ENCODE assay signal across 8 mouse cellular contexts in the genomic region with DNA sequence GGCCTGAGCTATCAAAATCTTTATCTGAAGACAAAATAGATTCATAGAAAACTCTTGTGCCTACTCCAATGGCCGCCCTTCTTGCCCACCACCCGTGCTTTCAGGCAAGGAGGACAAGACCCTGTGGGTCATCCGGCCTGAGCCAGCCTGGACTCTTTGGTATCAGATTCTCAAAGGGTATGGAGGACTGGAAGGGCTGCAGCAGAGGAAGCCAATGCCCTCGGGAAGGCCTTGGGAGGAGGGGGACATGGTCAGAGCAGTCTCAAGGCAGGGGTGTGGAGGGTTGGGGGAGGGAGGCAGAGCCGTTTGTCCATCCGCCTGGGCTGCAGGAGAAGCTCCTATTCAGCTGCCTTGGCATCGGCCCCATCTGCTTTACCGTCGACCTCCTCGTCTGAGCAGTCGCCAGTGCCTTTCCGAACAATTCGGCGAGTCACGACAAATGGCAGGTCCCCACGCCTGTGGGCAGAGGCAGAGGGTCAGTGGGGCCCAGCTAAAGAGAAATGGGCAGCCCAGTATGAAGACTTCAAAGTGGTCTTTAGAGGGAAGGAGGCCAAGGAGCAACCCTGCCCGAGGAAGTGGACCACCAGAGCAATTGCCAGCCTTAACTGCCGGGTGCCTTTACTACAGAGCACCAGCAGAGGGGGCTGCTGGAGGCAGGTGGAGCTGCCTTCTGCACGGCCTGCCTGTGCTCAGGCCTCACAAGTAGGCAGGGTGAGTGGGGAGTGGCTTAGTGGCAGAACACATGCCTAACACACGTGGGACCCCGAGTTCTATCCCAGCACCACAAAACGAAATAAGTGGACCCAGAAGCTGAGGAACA. TPM values are rescaled to one million over a fixed set of nuclear protein-coding genes. Genes with fewer than 3 reads are reported as not detected.
DNase-seq lines count a peak whose midpoint lies in the region; ATAC-seq and TF ChIP-seq lines count a peak whose summit lies in the region.
"Had no signal": no experiment of that assay in that cellular context is flagged by ENCODE, and none has a peak within 500 bp of the region (broad histone marks: within the 10 kb centered on the region; RNA-seq: fewer than 3 reads in every experiment).

No protein-coding gene starts in this region.

- H3K4me1 ChIP-seq in G1E (ENCODE audit: insufficient read depth, low read depth, low read length) = peaks cover 3% of the 10 kb centered on the region; the same call in 1 of the 2 replicates
- H3K4me1 ChIP-seq in bone marrow macrophage, adult 2 months (ENCODE audit: control insufficient read depth, insufficient read depth, low read length) = peaks cover 18% of the 10 kb centered on the region
- no peaks in the 10 kb centered on the region for H3K4me1 ChIP-seq in intestine, postnatal 0 days (replicated peaks; ENCODE audit: control insufficient read depth, insufficient read depth, low read length)

- no peak for ATAC-seq in G1E (ENCODE audit: extremely low read depth, insufficient number of reproducible peaks, low FRiP score, poor library complexity, severe bottlenecking)
- peak; percentile 42; the same call in 1 of the 2 replicates for ATAC-seq in intestine, postnatal 0 days
- ATAC-seq in megakaryocyte progenitor cell, adult 5-6 weeks (replicated peaks; ENCODE audit: poor library complexity) = peak; percentile 96

- H3K4me2 ChIP-seq in intestine, postnatal 0 days (replicated peaks; ENCODE audit: low read depth) = no peak overlapping the region

- TF ChIP-seq POLR2A in bone marrow macrophage, adult 2 months (IDR thresholded peaks at IDR 0.05; ENCODE audit: borderline replicate concordance, low read depth, low read length) = no peak

- H3K9me3 ChIP-seq in G1E (replicated peaks) = no peaks in the 10 kb centered on the region
- H3K9me3 ChIP-seq in intestine, postnatal 0 days (ENCODE audit: control insufficient read depth) = no peaks in the 10 kb centered on the region
- H3K9me3 ChIP-seq: megakaryocyte, embryonic 14.5 days had no signal

- H3K27me3 ChIP-seq in G1E (ENCODE audit: insufficient read depth, low read length) = no peaks in the 10 kb centered on the region
- no peaks in the 10 kb centered on the region for H3K27me3 ChIP-seq in intestine, postnatal 0 days (replicated peaks; ENCODE audit: control insufficient read depth, insufficient read depth, low read length)
- H3K27me3 ChIP-seq: megakaryocyte, embryonic 14.5 days had no signal

- H3K4me3 ChIP-seq in G1E (ENCODE audit: low read depth, low read length) = no peak overlapping the region
- no peak overlapping the region for H3K4me3 ChIP-seq in bone marrow macrophage, adult 2 months (ENCODE audit: insufficient read depth, low read length)
- H3K4me3 ChIP-seq in intestine, postnatal 0 days (ENCODE audit: low read depth, low read length) = no peak overlapping the region
- H3K4me3 ChIP-seq: megakaryocyte, embryonic 14.5 days had no signal

- H3K27ac ChIP-seq in bone marrow macrophage, adult 2 months (ENCODE audit: insufficient read depth, low read depth, low read length) = no peak overlapping the region
- H3K27ac ChIP-seq in intestine, postnatal 0 days (ENCODE audit: low read depth, low read length) = no peak overlapping the region

- H3K36me3 ChIP-seq in G1E (replicated peaks) = peaks cover 75% of the 10 kb centered on the region
- peaks cover 68% of the 10 kb centered on the region for H3K36me3 ChIP-seq in intestine, postnatal 0 days (ENCODE audit: control insufficient read depth, insufficient read depth)

- DNase-seq in layer of hippocampus, postnatal 10 days (ENCODE audit: low spot score in 2 of 2) = peak; percentile 53 to 62
- no peak for DNase-seq in layer of hippocampus, adult 9-11 months
- DNase-seq in G1E (ENCODE audit: low spot score) = peak; percentile 47
- DNase-seq in urinary bladder, postnatal 10 days (ENCODE audit: low spot score) = no peak

- TF ChIP-seq CTCF in G1E (IDR thresholded peaks at IDR 0.05; ENCODE audit: low read depth, low read length) = peak; percentile 65
- 0 out of 2 replicates have a peak, but pooled peaks have one; percentile 6 for TF ChIP-seq CTCF in bone marrow macrophage, adult 2 months (IDR thresholded peaks at IDR 0.05; ENCODE audit: low read depth, low read length)
- peak; percentile 81 for TF ChIP-seq CTCF in intestine, postnatal 0 days (IDR thresholded peaks at IDR 0.05; ENCODE audit: low read depth)

- no peak overlapping the region for H3K9ac ChIP-seq in intestine, postnatal 0 days (ENCODE audit: low read depth, low read length)

- WGBS in intestine, postnatal 0 days = 79% methylated on average over 22 of the region's 22 CpGs

RNA-seq across cellular contexts. Expression of a gene that starts 5.0 kb away (rescaled TPM):
- 1 to 10 TPM; 1.4 to 1.8 TPM for total RNA-seq in layer of hippocampus, postnatal 10 days (2021)
- total RNA-seq in G1E (2014; fragmentation: Nextera tagmentation) (13.3 TPM in 1 of 2 replicates, not detected in the other), G1E (2017) (0.55 TPM in 1 of 2 replicates, not detected in the other)
- not detected in 2 replicates for polyA plus RNA-seq in G1E (2012)
- not detected in 2 replicates for polyA plus RNA-seq in bone marrow macrophage, adult 2 months (2012; ENCODE audit: insufficient read depth, insufficient read length, missing spikeins)
- not detected in 2 replicates for polyA plus RNA-seq in intestine, postnatal 0 days (2015; fragmentation: Nextera tagmentation; extraction: Ambion mirVana)
- total RNA-seq in megakaryocyte progenitor cell, adult 5-6 weeks (2015) = 0.05 and 1.8 TPM in 2 replicates
- total RNA-seq in megakaryocyte progenitor cell, adult 5-6 weeks (2017) = 0.14 and 0.50 TPM in 2 replicates

RNA-seq across cellular contexts. Expression of a gene that starts 32.9 kb away (rescaled TPM):
- not detected for total RNA-seq in layer of hippocampus, postnatal 10 days (2021)
- total RNA-seq in G1E (2014; fragmentation: Nextera tagmentation) (not detected in 2 replicates), G1E (2017) (not detected in 2 replicates)
- not detected in 2 replicates for polyA plus RNA-seq in G1E (2012)
- 0.72 and 1.0 TPM in 2 replicates for polyA plus RNA-seq in bone marrow macrophage, adult 2 months (2012; ENCODE audit: insufficient read depth, insufficient read length, missing spikeins)
- 3.2 and 4.1 TPM in 2 replicates for polyA plus RNA-seq in intestine, postnatal 0 days (2015; fragmentation: Nextera tagmentation; extraction: Ambion mirVana)
- not detected in 2 replicates for total RNA-seq in megakaryocyte progenitor cell, adult 5-6 weeks (2015)
- not detected in 2 replicates for total RNA-seq in megakaryocyte progenitor cell, adult 5-6 weeks (2017)

Comparison
In these comparisons a context has a peak if more than half of its experiments do, and no peak if none do; other contexts are left out.
1. DNase-seq: peak in layer of hippocampus, postnatal 10 days (2 of 2) and G1E (single experiment); none in layer of hippocampus, adult 9-11 months (single experiment) and urinary bladder, postnatal 10 days (single experiment).
2. CTCF ChIP-seq: peak in every context shown above with its lines; median percentile 81 in intestine, postnatal 0 days; 65 in G1E; 6 in bone marrow macrophage, adult 2 months.